Mouse (Mus musculus): Measurements from ENCODE around the gene Spata13. TPM values are rescaled to one million over a fixed set of nuclear protein-coding genes. Genes with fewer than 3 reads are reported as not detected.
A peak's percentile ranks its signal among the peaks of the same experiment; 100 is the strongest.

Spata13 gene
- polyA plus RNA-seq, 1 experiment: 4.2 TPM

DNA sequence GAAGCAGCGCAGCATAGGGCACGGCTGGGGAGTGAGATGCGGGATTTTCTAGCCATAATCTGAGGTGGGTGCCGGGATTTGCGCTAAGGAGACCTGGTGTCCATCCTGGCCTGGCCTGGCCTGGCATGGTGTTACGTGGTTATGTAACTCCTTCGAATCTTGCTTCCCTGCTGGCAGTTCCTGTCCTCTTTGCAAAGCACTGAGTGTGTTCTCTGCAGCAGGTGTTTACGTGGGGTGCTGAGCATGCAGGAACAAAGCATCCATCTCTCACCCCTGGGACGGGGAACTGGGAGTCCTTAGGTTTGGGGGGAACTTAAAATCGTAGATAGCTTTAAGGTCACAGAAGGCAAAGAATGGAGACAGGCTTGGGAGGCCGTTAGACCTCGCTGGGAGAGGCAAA is 105.8 kb downstream of the Spata13 start:
- H3K4me1 ChIP-seq (ENCODE audit: control insufficient read depth, insufficient read depth, low read length): peaks cover 8% of the 10 kb centered on the region
- no peaks in the 10 kb centered on the region for H3K36me3 ChIP-seq (ENCODE audit: control insufficient read depth, insufficient read depth, low read length)
- H3K27me3 ChIP-seq (ENCODE audit: control insufficient read depth, insufficient read depth, low read length): no peaks in the 10 kb centered on the region
- no peak overlapping the region for H3K4me3 ChIP-seq (ENCODE audit: control insufficient read depth, low read depth, low read length)
- TF ChIP-seq POLR2A (IDR thresholded peaks at IDR 0.05; ENCODE audit: control insufficient read depth, low read depth, low read length): no peak
- TF ChIP-seq CTCF (IDR thresholded peaks at IDR 0.05; ENCODE audit: control insufficient read depth, insufficient read depth, insufficient replicate concordance, low read depth, low read length): no peak
- H3K27ac ChIP-seq (ENCODE audit: control insufficient read depth, insufficient read depth, low read depth, low read length): peak overlapping the region; percentile 52; the same call in 1 of the 2 replicates

DNA sequence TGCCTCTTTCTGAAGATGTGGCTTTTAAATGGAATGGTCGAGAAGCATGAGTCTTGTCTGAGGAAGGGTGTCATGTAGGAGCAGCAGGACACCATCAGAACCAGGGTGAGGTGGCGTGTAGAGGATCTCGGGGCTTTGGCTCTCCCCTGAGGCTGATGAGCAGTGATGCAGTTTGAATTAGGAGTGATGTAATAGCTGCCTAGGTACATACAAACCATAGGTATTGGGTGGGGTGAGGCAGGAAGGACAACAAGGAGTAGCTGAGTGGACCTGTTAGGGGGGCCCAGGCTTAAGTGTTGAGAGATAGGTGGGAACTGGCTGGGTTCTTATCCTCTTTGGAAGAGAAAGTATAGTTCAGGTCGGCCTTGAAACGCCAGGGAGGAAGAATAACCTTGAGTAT is 106.7 kb downstream of the Spata13 start:
- peak overlapping the region; percentile 29; the same call in 1 of the 2 replicates for H3K27ac ChIP-seq (ENCODE audit: control insufficient read depth, insufficient read depth, low read depth, low read length)
- TF ChIP-seq POLR2A (IDR thresholded peaks at IDR 0.05; ENCODE audit: control insufficient read depth, low read depth, low read length) (no peak), CTCF (IDR thresholded peaks at IDR 0.05; ENCODE audit: control insufficient read depth, insufficient read depth, insufficient replicate concordance, low read depth, low read length) (no peak)
- no peaks in the 10 kb centered on the region for H3K36me3 ChIP-seq (ENCODE audit: control insufficient read depth, insufficient read depth, low read length)
- H3K27me3 ChIP-seq (ENCODE audit: control insufficient read depth, insufficient read depth, low read length): no peaks in the 10 kb centered on the region
- peaks cover 8% of the 10 kb centered on the region for H3K4me1 ChIP-seq (ENCODE audit: control insufficient read depth, insufficient read depth, low read length)
- no peak overlapping the region for H3K4me3 ChIP-seq (ENCODE audit: control insufficient read depth, low read depth, low read length)

DNA sequence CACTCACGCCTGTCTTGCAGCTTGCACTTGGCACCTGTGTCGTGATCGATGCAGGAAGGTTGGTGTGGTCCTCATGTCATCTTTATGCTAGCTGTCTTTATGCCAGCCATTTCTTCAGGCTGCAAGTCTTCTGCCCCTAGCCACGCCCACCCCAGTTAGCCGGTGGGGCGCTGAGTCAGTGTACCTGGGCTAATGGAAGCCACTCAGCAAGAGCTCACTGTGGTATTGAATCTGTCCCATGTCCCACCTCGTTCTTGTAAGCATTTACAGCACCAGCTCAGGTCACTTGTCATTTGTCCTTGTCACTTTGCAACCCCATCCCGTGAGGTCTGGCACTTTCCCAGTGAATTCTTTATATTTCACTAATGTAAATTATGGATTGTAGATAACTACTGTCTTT is 107.2 kb downstream of the Spata13 start:
- H3K27ac ChIP-seq (ENCODE audit: control insufficient read depth, insufficient read depth, low read depth, low read length): no peak overlapping the region
- no peaks in the 10 kb centered on the region for H3K36me3 ChIP-seq (ENCODE audit: control insufficient read depth, insufficient read depth, low read length)
- no peak for TF ChIP-seq CTCF (IDR thresholded peaks at IDR 0.05; ENCODE audit: control insufficient read depth, insufficient read depth, insufficient replicate concordance, low read depth, low read length)
- no peak for TF ChIP-seq POLR2A (IDR thresholded peaks at IDR 0.05; ENCODE audit: control insufficient read depth, low read depth, low read length)
- H3K27me3 ChIP-seq (ENCODE audit: control insufficient read depth, insufficient read depth, low read length): no peaks in the 10 kb centered on the region
- H3K4me3 ChIP-seq (ENCODE audit: control insufficient read depth, low read depth, low read length): no peak overlapping the region
- H3K4me1 ChIP-seq (ENCODE audit: control insufficient read depth, insufficient read depth, low read length): peaks cover 8% of the 10 kb centered on the region

DNA sequence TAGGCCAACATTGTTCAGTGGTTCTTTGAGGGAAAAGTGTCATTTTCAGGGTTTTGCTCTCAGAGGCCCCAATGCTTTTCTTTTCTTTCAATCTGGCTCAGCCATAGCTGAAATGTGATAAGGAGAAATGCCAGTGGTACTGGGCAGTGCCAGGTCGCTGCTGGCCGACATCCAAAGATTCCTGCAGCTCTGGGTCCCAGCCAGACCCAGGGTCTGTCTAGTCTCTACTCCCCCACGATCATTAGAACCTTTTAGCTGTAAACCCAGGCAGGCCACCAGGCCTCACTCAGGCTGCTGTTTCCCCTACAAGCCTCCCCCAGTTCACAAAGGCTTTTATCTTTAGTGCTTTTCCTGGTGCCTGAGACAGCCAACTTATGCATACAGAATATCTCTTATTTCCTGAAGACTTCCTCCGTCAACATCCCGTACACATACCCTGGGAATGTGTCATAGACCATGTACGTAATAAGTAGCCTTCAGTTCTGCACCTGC is 107.7 kb downstream of the Spata13 start:
- Histone ChIP-seq H3K4me1 (ENCODE audit: control insufficient read depth, insufficient read depth, low read length) (peaks cover 8% of the 10 kb centered on the region), H3K27ac (ENCODE audit: control insufficient read depth, insufficient read depth, low read depth, low read length) (no peak overlapping the region), H3K36me3 (ENCODE audit: control insufficient read depth, insufficient read depth, low read length) (no peaks in the 10 kb centered on the region), H3K4me3 (ENCODE audit: control insufficient read depth, low read depth, low read length) (no peak overlapping the region), H3K27me3 (ENCODE audit: control insufficient read depth, insufficient read depth, low read length) (no peaks in the 10 kb centered on the region)
- TF ChIP-seq POLR2A (IDR thresholded peaks at IDR 0.05; ENCODE audit: control insufficient read depth, low read depth, low read length) (no peak), CTCF (IDR thresholded peaks at IDR 0.05; ENCODE audit: control insufficient read depth, insufficient read depth, insufficient replicate concordance, low read depth, low read length) (no peak)

DNA sequence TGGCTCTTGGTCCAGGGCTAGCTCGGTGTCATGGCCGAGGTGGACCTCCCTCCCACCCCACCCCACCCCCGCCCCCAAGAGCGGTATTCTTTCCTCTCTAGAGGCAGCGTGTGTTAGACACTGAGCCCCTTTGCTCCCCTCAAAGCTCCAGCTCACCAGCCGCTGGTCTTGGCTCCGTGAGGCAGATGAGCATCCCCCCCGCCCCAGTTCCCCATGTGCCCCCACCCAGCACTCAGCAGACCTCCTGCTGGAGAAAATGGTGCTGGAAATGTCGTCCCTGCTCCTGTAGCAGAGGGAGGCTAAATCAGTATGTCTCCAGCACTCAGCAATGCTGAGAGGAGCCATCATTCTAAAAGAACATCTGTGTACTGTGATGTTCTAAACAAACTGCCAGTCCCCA is 109.9 kb downstream of the Spata13 start:
- no peak overlapping the region for H3K27ac ChIP-seq (ENCODE audit: control insufficient read depth, insufficient read depth, low read depth, low read length)
- H3K27me3 ChIP-seq (ENCODE audit: control insufficient read depth, insufficient read depth, low read length): no peaks in the 10 kb centered on the region
- TF ChIP-seq POLR2A (IDR thresholded peaks at IDR 0.05; ENCODE audit: control insufficient read depth, low read depth, low read length) (no peak), CTCF (IDR thresholded peaks at IDR 0.05; ENCODE audit: control insufficient read depth, insufficient read depth, insufficient replicate concordance, low read depth, low read length) (no peak)
- peaks cover 6% of the 10 kb centered on the region for H3K4me1 ChIP-seq (ENCODE audit: control insufficient read depth, insufficient read depth, low read length)
- no peaks in the 10 kb centered on the region for H3K36me3 ChIP-seq (ENCODE audit: control insufficient read depth, insufficient read depth, low read length)
- H3K4me3 ChIP-seq (ENCODE audit: control insufficient read depth, low read depth, low read length): no peak overlapping the region

DNA sequence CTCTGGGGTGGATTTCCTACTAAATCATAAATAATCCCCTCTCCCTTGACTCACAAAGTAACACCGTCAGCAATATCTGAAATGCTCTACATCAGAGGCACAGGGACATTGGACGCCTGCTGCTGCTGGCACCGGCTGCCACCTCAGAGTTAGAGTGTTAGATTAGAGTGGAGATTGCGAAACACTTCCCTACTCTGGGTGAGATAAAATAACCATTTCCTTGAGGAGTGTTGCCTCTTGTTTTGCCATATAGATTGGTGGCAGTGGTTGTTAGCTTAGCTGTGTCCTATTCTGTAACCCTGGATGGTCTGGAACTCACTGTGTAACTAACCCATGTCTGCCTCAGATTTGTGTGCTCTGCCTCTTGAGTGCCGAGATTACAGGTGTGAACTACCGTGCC is 111.4 kb downstream of the Spata13 start:
- Histone ChIP-seq H3K36me3 (ENCODE audit: control insufficient read depth, insufficient read depth, low read length) (no peaks in the 10 kb centered on the region), H3K27ac (ENCODE audit: control insufficient read depth, insufficient read depth, low read depth, low read length) (no peak overlapping the region), H3K4me1 (ENCODE audit: control insufficient read depth, insufficient read depth, low read length) (peaks cover 6% of the 10 kb centered on the region), H3K4me3 (ENCODE audit: control insufficient read depth, low read depth, low read length) (no peak overlapping the region), H3K27me3 (ENCODE audit: control insufficient read depth, insufficient read depth, low read length) (no peaks in the 10 kb centered on the region)
- TF ChIP-seq CTCF (IDR thresholded peaks at IDR 0.05; ENCODE audit: control insufficient read depth, insufficient read depth, insufficient replicate concordance, low read depth, low read length) (no peak), POLR2A (IDR thresholded peaks at IDR 0.05; ENCODE audit: control insufficient read depth, low read depth, low read length) (no peak)

DNA sequence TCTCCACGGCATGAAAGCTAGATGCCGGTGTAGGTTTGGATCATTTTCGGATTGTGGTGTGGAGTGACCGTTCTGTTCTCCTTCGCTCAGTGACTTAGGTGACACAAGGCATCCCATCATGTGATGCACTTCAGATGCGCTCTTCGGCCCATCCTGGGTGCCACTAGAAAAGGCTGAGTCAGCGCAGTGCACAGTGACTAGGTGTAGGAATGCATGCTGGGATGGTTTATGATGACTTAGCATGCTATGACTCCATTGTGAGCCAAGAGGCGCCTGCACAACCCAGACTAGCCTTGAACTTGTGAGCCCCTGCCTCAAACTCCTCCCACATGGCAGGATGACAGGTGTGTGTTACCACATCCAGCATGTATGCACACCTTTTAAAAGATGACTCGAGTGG is 112.3 kb downstream of the Spata13 start:
- TF ChIP-seq CTCF (IDR thresholded peaks at IDR 0.05; ENCODE audit: control insufficient read depth, insufficient read depth, insufficient replicate concordance, low read depth, low read length): no peak
- no peak for TF ChIP-seq POLR2A (IDR thresholded peaks at IDR 0.05; ENCODE audit: control insufficient read depth, low read depth, low read length)
- H3K36me3 ChIP-seq (ENCODE audit: control insufficient read depth, insufficient read depth, low read length): no peaks in the 10 kb centered on the region
- H3K4me1 ChIP-seq (ENCODE audit: control insufficient read depth, insufficient read depth, low read length): peaks cover 3% of the 10 kb centered on the region
- H3K27me3 ChIP-seq (ENCODE audit: control insufficient read depth, insufficient read depth, low read length): no peaks in the 10 kb centered on the region
- H3K4me3 ChIP-seq (ENCODE audit: control insufficient read depth, low read depth, low read length): no peak overlapping the region
- H3K27ac ChIP-seq (ENCODE audit: control insufficient read depth, insufficient read depth, low read depth, low read length): no peak overlapping the region
